Mouse (Mus musculus) cerebellum, adult 2 months (tissue): Measurements from ENCODE around the gene Kif1c.

Experiments
- CTCF ChIP-seq: fragments of 200-500 bp; IDR thresholded peaks from 2 replicates; pipeline ENCODE4 v1.5.1; 2011; ENCODE audit warnings: low read depth, mild to moderate bottlenecking, control low read depth, low read length, moderate library complexity, borderline replicate concordance; ENCODE audit not compliant: insufficient read depth
- POLR2A ChIP-seq: fragments of 200-500 bp; IDR thresholded peaks from 2 replicates; pipeline ENCODE4 v1.6.1; 2011; ENCODE audit warnings: low read length, control low read depth, borderline replicate concordance; ENCODE audit not compliant: insufficient read depth

- TF ChIP-seq POLR2A (no peak), CTCF (no peak)
Observed at GRCm38 (mm10) chr11:70666687-70667086, 33.7 kb upstream of the Kif1c start.
